Mouse (Mus musculus): Measurements from ENCODE around the gene Ier5l.

- TF ChIP-seq CTCF (IDR thresholded peaks at IDR 0.05; ENCODE audit: low read depth) (peak; percentile 72), EP300 (IDR thresholded peaks at IDR 0.05; ENCODE audit: low read depth) (no peak)
Measured at GRCm38 (mm10) chr2:30469796-30470142, 4.2 kb downstream of the Ier5l start.
